Mouse (Mus musculus) MEL (cell line): ENCODE data around the gene Cenpp. TPM values are rescaled to one million over a fixed set of nuclear protein-coding genes. Genes with fewer than 3 reads are reported as not detected.

ENCODE experiments used
- DNase-seq: peaks from one replicate; pipeline ENCODE4 v3.0.0; 2011; ENCODE audit warnings: low read depth, low spot score
- H3K27ac ChIP-seq: 2 replicates; pipeline ENCODE4 v1.5.1; 2012; ENCODE audit warnings: low read depth, mild to moderate bottlenecking, control low read depth, low read length, moderate library complexity; ENCODE audit not compliant: control insufficient read depth
- H3K27me3 ChIP-seq, 2 experiments: fragments of 150-350 bp in 1 of 2; sonication (generic) in 1 of 2; 2 replicates each; pipeline ENCODE4 v1.6.1; 2012; ENCODE audit warnings: low read length in 2 of 2, mild to moderate bottlenecking in 2 of 2, improper control_type of control experiment in 1 of 2, moderate library complexity in 1 of 2; ENCODE audit not compliant: insufficient read depth in 2 of 2, control insufficient read depth in 1 of 2
- H3K36me3 ChIP-seq, 2 experiments: 2 replicates each; pipeline ENCODE4 v1.6.1; 2012 to 2014; ENCODE audit warnings: low read length in 2 of 2, improper control_type of control experiment in 1 of 2, inconsistent platforms in 1 of 2, mild to moderate bottlenecking in 1 of 2; ENCODE audit not compliant: insufficient read depth in 2 of 2, control insufficient read depth in 1 of 2
- H3K4me1 ChIP-seq, 2 experiments: fragments of 150-350 bp in 1 of 2; sonication (generic) in 1 of 2; 2 replicates each; pipeline ENCODE4 v1.6.1; 2012; ENCODE audit warnings: low read length in 2 of 2, improper control_type of control experiment in 1 of 2, mild to moderate bottlenecking in 1 of 2; ENCODE audit not compliant: insufficient read depth in 2 of 2, control insufficient read depth in 1 of 2
- H3K4me3 ChIP-seq, 2 experiments: fragments of 150-350 bp in 1 of 2; sonication (generic) in 1 of 2; 2 replicates each; pipeline ENCODE4 v1.5.1; 2012; ENCODE audit warnings: low read depth in 2 of 2, low read length in 2 of 2, mild to moderate bottlenecking in 2 of 2, moderate library complexity in 2 of 2, control low read depth in 1 of 2, improper control_type of control experiment in 1 of 2; ENCODE audit not compliant: control insufficient read depth in 1 of 2, insufficient read depth in 1 of 2
- H3K79me2 ChIP-seq: 2 replicates; pipeline ENCODE4 v1.6.1; 2012; ENCODE audit warnings: mild to moderate bottlenecking, low read length, moderate library complexity; ENCODE audit not compliant: control insufficient read depth, poor library complexity, insufficient read depth
- H3K9ac ChIP-seq: 2 replicates; pipeline ENCODE4 v1.6.1; 2012; ENCODE audit warnings: low read depth, mild to moderate bottlenecking, control low read depth, low read length, moderate library complexity; ENCODE audit not compliant: control insufficient read depth, poor library complexity, severe bottlenecking
- H3K9me3 ChIP-seq: fragments of 150-350 bp; sonication (generic); replicated peaks from 2 replicates; pipeline ENCODE4 v1.6.1; 2012; ENCODE audit warnings: mild to moderate bottlenecking, low read length, improper control_type of control experiment, moderate library complexity; ENCODE audit not compliant: insufficient read depth
- BHLHE40 ChIP-seq: IDR thresholded peaks from 2 replicates; pipeline ENCODE4 v1.6.1; 2012; ENCODE audit warnings: low read depth, mild to moderate bottlenecking, inconsistent platforms, low read length, improper control_type of control experiment, borderline replicate concordance
- CHD2 ChIP-seq: IDR thresholded peaks from 2 replicates; pipeline ENCODE4 v1.6.1; 2011; ENCODE audit warnings: low read length, improper control_type of control experiment
- CTCF ChIP-seq, 3 experiments: IDR thresholded peaks in 2 of 3; conservative IDR thresholded peaks in 1 of 3; 2 replicates each; pipeline ENCODE4 v1.5.1; 2011 to 2012; ENCODE audit warnings: low read length in 3 of 3, low read depth in 2 of 3, mild to moderate bottlenecking in 2 of 3, improper control_type of control experiment in 1 of 3, inconsistent platforms in 1 of 3, mixed read lengths in 1 of 3, moderate library complexity in 1 of 3; ENCODE audit not compliant: control insufficient read depth in 1 of 3, insufficient read depth in 1 of 3, poor library complexity in 1 of 3, severe bottlenecking in 1 of 3
- E2F4 ChIP-seq: IDR thresholded peaks from 2 replicates; pipeline ENCODE4 v1.6.1; 2011; ENCODE audit warnings: low read depth, low read length, improper control_type of control experiment, borderline replicate concordance
- ELF1 ChIP-seq: IDR thresholded peaks from 2 replicates; pipeline ENCODE4 v1.6.1; 2014; ENCODE audit warnings: low read depth, mild to moderate bottlenecking, inconsistent platforms, low read length, improper control_type of control experiment, moderate library complexity
- EP300 ChIP-seq, 2 experiments: IDR thresholded peaks; 2 replicates each; pipeline ENCODE4 v1.6.1; 2011; ENCODE audit warnings: improper control_type of control experiment in 2 of 2, low read length in 2 of 2, low read depth in 1 of 2, mild to moderate bottlenecking in 1 of 2
- ETS1 ChIP-seq: IDR thresholded peaks from 2 replicates; pipeline ENCODE4 v1.6.1; 2012; ENCODE audit warnings: low read depth, mild to moderate bottlenecking, inconsistent platforms, low read length, improper control_type of control experiment, moderate library complexity
- GABPA ChIP-seq: IDR thresholded peaks from 2 replicates; pipeline ENCODE4 v1.6.1; 2012; ENCODE audit warnings: low read depth, mild to moderate bottlenecking, inconsistent platforms, low read length, improper control_type of control experiment, moderate library complexity
- GATA1 ChIP-seq: IDR thresholded peaks from 2 replicates; pipeline ENCODE4 v1.6.1; 2011; ENCODE audit warnings: low read depth, low read length, improper control_type of control experiment
- HCFC1 ChIP-seq: IDR thresholded peaks from 2 replicates; pipeline ENCODE4 v1.6.1; 2012; ENCODE audit warnings: low read depth, mild to moderate bottlenecking, inconsistent platforms, low read length, improper control_type of control experiment, moderate library complexity
- JUND ChIP-seq: IDR thresholded peaks from 2 replicates; pipeline ENCODE4 v1.6.1; 2011; ENCODE audit warnings: low read depth, mild to moderate bottlenecking, improper control_type of control experiment, low read length
- KAT2A ChIP-seq: conservative IDR thresholded peaks from 2 replicates; pipeline ENCODE4 v1.6.1; 2012; ENCODE audit warnings: low read depth, low read length, improper control_type of control experiment, inconsistent platforms
- MAX ChIP-seq: IDR thresholded peaks from 2 replicates; pipeline ENCODE4 v1.6.1; 2011; ENCODE audit warnings: low read length, improper control_type of control experiment
- MAZ ChIP-seq: IDR thresholded peaks from 2 replicates; pipeline ENCODE4 v1.6.1; 2012; ENCODE audit warnings: low read depth, mild to moderate bottlenecking, inconsistent platforms, low read length, improper control_type of control experiment
- MEF2A ChIP-seq: IDR thresholded peaks from 2 replicates; pipeline ENCODE4 v1.6.1; 2014; ENCODE audit warnings: low read depth, mild to moderate bottlenecking, inconsistent platforms, low read length, improper control_type of control experiment; ENCODE audit not compliant: poor library complexity, insufficient replicate concordance, severe bottlenecking; ENCODE audit errors: extremely low read depth
- MXI1 ChIP-seq: IDR thresholded peaks from 2 replicates; pipeline ENCODE4 v1.6.1; 2011; ENCODE audit warnings: mild to moderate bottlenecking, low read depth, low read length, improper control_type of control experiment
- MYC ChIP-seq: IDR thresholded peaks from 2 replicates; pipeline ENCODE4 v1.6.1; 2011; ENCODE audit warnings: low read depth, mild to moderate bottlenecking, low read length, improper control_type of control experiment, moderate library complexity
- NELFE ChIP-seq: IDR thresholded peaks from 2 replicates; pipeline ENCODE4 v1.6.1; 2011; ENCODE audit warnings: low read depth, low read length, improper control_type of control experiment
- NRF1 ChIP-seq: IDR thresholded peaks from 2 replicates; pipeline ENCODE4 v1.6.1; 2014; ENCODE audit warnings: low read depth, mild to moderate bottlenecking, inconsistent platforms, low read length, improper control_type of control experiment, moderate library complexity; ENCODE audit not compliant: poor library complexity, insufficient read depth, severe bottlenecking
- POLR2A ChIP-seq, 2 experiments: IDR thresholded peaks; 2 replicates each; pipeline ENCODE4 v1.6.1; 2011 to 2012; ENCODE audit warnings: low read length in 2 of 2, mild to moderate bottlenecking in 2 of 2, control low read depth in 1 of 2, improper control_type of control experiment in 1 of 2, low read depth in 1 of 2, moderate library complexity in 1 of 2; ENCODE audit not compliant: control insufficient read depth in 1 of 2, insufficient read depth in 1 of 2, poor library complexity in 1 of 2
- POLR2AphosphoS2 ChIP-seq: IDR thresholded peaks from 2 replicates; pipeline ENCODE4 v1.6.1; 2011; ENCODE audit warnings: low read length, improper control_type of control experiment
- RAD21 ChIP-seq: IDR thresholded peaks from 2 replicates; pipeline ENCODE4 v1.6.1; 2011; ENCODE audit warnings: mild to moderate bottlenecking, low read depth, low read length, improper control_type of control experiment
- RCOR1 ChIP-seq: IDR thresholded peaks from 2 replicates; pipeline ENCODE4 v1.6.1; 2012; ENCODE audit warnings: low read depth, mild to moderate bottlenecking, inconsistent platforms, low read length, improper control_type of control experiment
- SIN3A ChIP-seq: IDR thresholded peaks from 2 replicates; pipeline ENCODE4 v1.6.1; 2012; ENCODE audit warnings: low read length, improper control_type of control experiment, inconsistent platforms
- SMC3 ChIP-seq: IDR thresholded peaks from 2 replicates; pipeline ENCODE4 v1.6.1; 2011; ENCODE audit warnings: low read depth, low read length, improper control_type of control experiment
- TAL1 ChIP-seq: IDR thresholded peaks from 2 replicates; pipeline ENCODE4 v1.6.1; 2012; ENCODE audit warnings: mild to moderate bottlenecking, inconsistent platforms, low read length, moderate library complexity, mixed read lengths
- TBP ChIP-seq: IDR thresholded peaks from 2 replicates; pipeline ENCODE4 v1.8.0; 2011; ENCODE audit warnings: low read depth, low read length, improper control_type of control experiment
- TCF12 ChIP-seq: IDR thresholded peaks from 2 replicates; pipeline ENCODE4 v1.6.1; 2014; ENCODE audit warnings: low read depth, mild to moderate bottlenecking, inconsistent platforms, low read length, improper control_type of control experiment, moderate library complexity
- UBTF ChIP-seq: IDR thresholded peaks from 2 replicates; pipeline ENCODE4 v1.6.1; 2012; ENCODE audit warnings: low read depth, mild to moderate bottlenecking, inconsistent platforms, low read length, improper control_type of control experiment, moderate library complexity, borderline replicate concordance; ENCODE audit not compliant: insufficient read depth
- USF1 ChIP-seq: IDR thresholded peaks from 2 replicates; pipeline ENCODE4 v1.6.1; 2014; ENCODE audit warnings: low read depth, mild to moderate bottlenecking, inconsistent platforms, low read length, improper control_type of control experiment, moderate library complexity
- USF2 ChIP-seq, 2 experiments: IDR thresholded peaks; 2 replicates each; pipeline ENCODE4 v1.6.1; 2011 to 2012; ENCODE audit warnings: improper control_type of control experiment in 2 of 2, low read length in 2 of 2, borderline replicate concordance in 1 of 2, inconsistent platforms in 1 of 2, low read depth in 1 of 2, mild to moderate bottlenecking in 1 of 2; ENCODE audit not compliant: insufficient read depth in 1 of 2
- ZC3H11A ChIP-seq: IDR thresholded peaks from 2 replicates; pipeline ENCODE4 v1.6.1; 2012; ENCODE audit warnings: low read depth, mild to moderate bottlenecking, inconsistent platforms, low read length, improper control_type of control experiment
- ZKSCAN1 ChIP-seq: IDR thresholded peaks from 2 replicates; pipeline ENCODE4 v1.6.1; 2012; ENCODE audit warnings: low read depth, mild to moderate bottlenecking, inconsistent platforms, low read length, improper control_type of control experiment, moderate library complexity
- ZMIZ1 ChIP-seq: IDR thresholded peaks from 2 replicates; pipeline ENCODE4 v1.6.1; 2012; ENCODE audit warnings: low read depth, mild to moderate bottlenecking, inconsistent platforms, low read length, improper control_type of control experiment, moderate library complexity
- ZNF384 ChIP-seq: IDR thresholded peaks from 2 replicates; pipeline ENCODE4 v1.6.1; 2012; ENCODE audit warnings: low read depth, mild to moderate bottlenecking, inconsistent platforms, low read length, improper control_type of control experiment
- polyA plus RNA-seq, 2 experiments: library from polyadenylated mRNA; stranded (reverse) in 1 of 2; unstranded in 1 of 2; fragments of >175 nt in 1 of 2; fragments of >200 nt in 1 of 2; gene quantifications; 2 replicates each; pipeline versions ENCODE4 v1.2.1 to v1.2.4; 2012; ENCODE audit warnings: low replicate concordance in 2 of 2, low read depth in 1 of 2; ENCODE audit not compliant: insufficient read length in 2 of 2, insufficient read depth in 1 of 2, missing spikeins in 1 of 2
- total RNA-seq: library from RNA; depleted of rRNA; stranded (reverse); fragments of 300-350 nt; gene quantifications from 2 replicates; pipeline ENCODE4 v1.2.3, GENCODE M21; 2012

Cenpp gene
- total and polyA plus RNA-seq, 3 experiments: 13.2 to 17.9 TPM; not detected in 1

DNA sequence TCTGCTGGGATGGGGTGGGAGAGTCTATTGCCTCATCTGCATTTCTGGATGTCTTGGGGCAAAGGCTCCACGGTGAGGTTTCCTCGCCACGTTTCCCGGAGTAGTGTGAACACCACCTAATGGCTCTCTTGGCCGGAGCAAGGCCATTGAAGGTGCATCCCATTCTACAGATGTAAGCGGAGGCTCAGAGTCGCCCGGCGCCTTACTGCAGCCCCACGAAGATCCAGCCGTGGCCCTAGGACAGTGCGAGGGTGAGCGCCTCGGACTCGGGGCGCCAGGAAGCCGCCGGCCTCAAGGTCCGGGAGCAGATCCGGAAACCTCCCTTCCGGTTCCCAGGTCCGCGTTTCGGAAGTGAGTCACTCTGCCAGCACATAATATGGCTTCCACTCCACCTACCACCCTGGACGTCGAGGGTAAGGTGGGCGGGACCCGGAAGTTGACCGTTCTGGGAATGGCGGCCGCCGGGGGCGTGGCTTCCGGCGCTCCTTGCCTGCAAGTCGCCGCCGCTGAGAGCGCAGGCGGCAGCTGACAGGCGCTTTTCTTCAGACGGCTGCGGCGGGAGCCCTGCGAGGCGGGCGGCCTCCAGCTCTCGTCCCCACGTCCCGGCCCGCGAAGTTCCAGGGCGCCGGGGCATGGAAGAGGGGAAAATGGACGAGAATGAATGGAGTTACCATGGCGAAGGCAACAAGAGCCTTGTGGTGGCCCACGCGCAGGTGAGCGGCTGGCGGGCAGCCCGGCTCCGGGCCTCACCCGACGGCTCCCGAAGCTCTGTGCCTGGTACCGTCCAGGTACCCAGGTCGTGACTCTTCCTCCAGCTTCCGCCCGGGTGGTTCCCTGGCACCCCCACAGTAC lies 231.6 kb downstream of the Cenpp start, which contains the start of gene Ippk:
Gene Ippk (plus strand): TSS at position 496 of the 852 bp plus-strand sequence.
- H3K4me3 ChIP-seq: peak within 1 kb of the TSS; percentile 85 to 91
- DNase-seq: peak; percentile 99
- H3K4me1 ChIP-seq: peaks cover under 1 to 21% of the 10 kb centered on the region in 2 experiments; a peak in 3 of 4 replicates
- no peaks in the 10 kb centered on the region for H3K27me3 ChIP-seq
- no peaks in the 10 kb centered on the region for H3K9me3 ChIP-seq
- peaks cover 0 to 21% of the 10 kb centered on the region in 2 experiments; a peak in 2 of 4 replicates for H3K36me3 ChIP-seq
- peak within 1 kb of the TSS; percentile 73 for H3K27ac ChIP-seq
- TF ChIP-seq USF2 (IDR thresholded peaks at IDR 0.05; ENCODE audit: borderline replicate concordance in 1 of 2, insufficient read depth in 1 of 2, low read depth in 1 of 2, low read length in 2 of 2) (no peak), CTCF (IDR thresholded peaks at IDR 0.05 in 2 of 3, conservative IDR thresholded peaks at IDR 0.05 in 1 of 3; ENCODE audit: control insufficient read depth in 1 of 3, insufficient read depth in 1 of 3, low read depth in 2 of 3, low read length in 3 of 3, poor library complexity in 1 of 3, severe bottlenecking in 1 of 3) (no peak), BHLHE40 (no peak), MXI1 (peak; percentile 77), MEF2A (no peak), ZC3H11A (no peak), JUND (0 out of 2 replicates have a peak, but pooled peaks have one; percentile 62), GABPA (no peak), GATA1 (no peak), SIN3A (peak; percentile 89), SMC3 (no peak), E2F4 (no peak), POLR2AphosphoS2 (peak; percentile 95), HCFC1 (peak; percentile 99), TCF12 (peak; percentile 63), ZKSCAN1 (no peak), CHD2 (no peak), RAD21 (no peak), ZNF384 (no peak), ETS1 (0 out of 2 replicates have a peak, but pooled peaks have one; percentile 37), KAT2A (peak; percentile 96), NELFE (peak; percentile 98), TBP (peak; percentile 60), MAZ (no peak), RCOR1 (peak; percentile 73), POLR2A (IDR thresholded peaks at IDR 0.05; ENCODE audit: control insufficient read depth in 1 of 2, insufficient read depth in 1 of 2, low read depth in 1 of 2, low read length in 2 of 2, poor library complexity in 1 of 2) (peak; percentile 94 to 98), USF1 (0 out of 2 replicates have a peak, but pooled peaks have one; percentile 33), ELF1 (peak; percentile 97), NRF1 (peak; percentile 52; the same call in 1 of the 2 replicates), MYC (peak; percentile 69; the same call in 1 of the 2 replicates), UBTF (no peak), TAL1 (no peak), ZMIZ1 (peak; percentile 89), MAX (peak; percentile 62; the same call in 1 of the 2 replicates), EP300 (IDR thresholded peaks at IDR 0.05; ENCODE audit: low read depth in 1 of 2, low read length in 2 of 2) (0 out of 4 replicates have a peak, but pooled peaks of 1 of the 2 experiments have one; percentile 19)
- TF ChIP-seq, all 39 proteins: peak for 19
- Histone ChIP-seq H3K9ac (peak within 1 kb of the TSS; percentile 96), H3K79me2 (peaks cover 48% of the 10 kb centered on the region)
